Mouse (Mus musculus) CH12.LX (cell line): ENCODE data around the gene S100pbp. TPM values are rescaled to one million over a fixed set of nuclear protein-coding genes. Genes with fewer than 3 reads are reported as not detected.

Experiments
- DNase-seq: peaks from one replicate; pipeline ENCODE4 v3.0.0-alpha.2; 2013; ENCODE audit errors: extremely low read depth
- H3K27ac ChIP-seq: 2 replicates; pipeline ENCODE4 v1.5.1; 2012; ENCODE audit warnings: low read depth, mild to moderate bottlenecking, control low read depth, moderate library complexity; ENCODE audit not compliant: insufficient read depth
- H3K27me3 ChIP-seq: replicated peaks from 2 replicates; pipeline ENCODE3; 2012; ENCODE audit warnings: inconsistent platforms
- H3K36me3 ChIP-seq, 2 experiments: replicated peaks in 1 of 2; 2 replicates each; pipeline versions ENCODE3 to v1.6.1; 2012; ENCODE audit warnings: inconsistent platforms in 1 of 2, low read length in 1 of 2, mild to moderate bottlenecking in 1 of 2, mixed read lengths in 1 of 2, moderate library complexity in 1 of 2; ENCODE audit not compliant: control insufficient read depth in 1 of 2, insufficient read depth in 1 of 2
- H3K4me1 ChIP-seq, 2 experiments: 2 replicates each; pipeline ENCODE4 v1.6.1; 2012; ENCODE audit warnings: inconsistent platforms in 1 of 2, moderate library complexity in 1 of 2; ENCODE audit not compliant: insufficient read depth in 2 of 2, control insufficient read depth in 1 of 2
- H3K4me2 ChIP-seq: 2 replicates; pipeline ENCODE4 v1.6.1; 2012; ENCODE audit warnings: low read depth, mild to moderate bottlenecking, control low read depth; ENCODE audit not compliant: poor library complexity, insufficient read depth, severe bottlenecking
- H3K4me3 ChIP-seq, 3 experiments: fragments of 150-350 bp in 1 of 3; sonication (generic) in 1 of 3; replicated peaks in 1 of 3; 2 replicates each; pipeline versions ENCODE3 to v1.5.1; 2011 to 2012; ENCODE audit warnings: low read depth in 2 of 3, low read length in 2 of 3, mild to moderate bottlenecking in 2 of 3, moderate library complexity in 2 of 3, control low read depth in 1 of 3, improper control_type of control experiment in 1 of 3, inconsistent platforms in 1 of 3, mixed read lengths in 1 of 3; ENCODE audit not compliant: poor library complexity in 1 of 3
- H3K79me2 ChIP-seq: replicated peaks from 2 replicates; pipeline ENCODE4 v1.6.1; 2012; ENCODE audit warnings: mild to moderate bottlenecking, moderate library complexity; ENCODE audit not compliant: control insufficient read depth, poor library complexity, insufficient read depth, severe bottlenecking; ENCODE audit errors: extremely low read depth
- H3K9ac ChIP-seq: 2 replicates; pipeline ENCODE4 v1.6.1; 2012; ENCODE audit warnings: low read depth, mild to moderate bottlenecking, control low read depth, moderate library complexity; ENCODE audit not compliant: insufficient read depth
- H3K9me3 ChIP-seq: replicated peaks from 2 replicates; pipeline ENCODE3; 2012; ENCODE audit warnings: low read length, inconsistent platforms, mixed read lengths
- BHLHE40 ChIP-seq: IDR thresholded peaks from 2 replicates; pipeline ENCODE4 v1.6.1; 2011; ENCODE audit warnings: mild to moderate bottlenecking, low read depth, low read length, improper control_type of control experiment
- CHD1 ChIP-seq: IDR thresholded peaks from 2 replicates; pipeline ENCODE4 v1.6.1; 2012; ENCODE audit warnings: low read depth, low read length, improper control_type of control experiment, inconsistent platforms
- CHD2 ChIP-seq: IDR thresholded peaks from 2 replicates; pipeline ENCODE4 v1.6.1; 2011; ENCODE audit warnings: low read length, improper control_type of control experiment
- CTCF ChIP-seq, 2 experiments: IDR thresholded peaks in 1 of 2; conservative IDR thresholded peaks in 1 of 2; 2 replicates each; pipeline ENCODE4 v1.5.1; 2011 to 2012; ENCODE audit warnings: low read depth in 2 of 2, low read length in 2 of 2, improper control_type of control experiment in 1 of 2, inconsistent platforms in 1 of 2, mild to moderate bottlenecking in 1 of 2, moderate library complexity in 1 of 2
- GABPA ChIP-seq: IDR thresholded peaks from 2 replicates; pipeline ENCODE4 v1.6.1; 2012; ENCODE audit warnings: low read depth, low read length, improper control_type of control experiment, inconsistent platforms; ENCODE audit not compliant: insufficient replicate concordance
- IRF4 ChIP-seq: IDR thresholded peaks from 2 replicates; pipeline ENCODE4 v1.6.1; 2014; ENCODE audit warnings: low read depth, mild to moderate bottlenecking, inconsistent platforms, low read length, improper control_type of control experiment
- JUN ChIP-seq: IDR thresholded peaks from 2 replicates; pipeline ENCODE4 v1.6.1; 2011; ENCODE audit warnings: low read depth, mild to moderate bottlenecking, low read length, improper control_type of control experiment, moderate library complexity; ENCODE audit not compliant: insufficient read depth
- KAT2A ChIP-seq: IDR thresholded peaks from 2 replicates; pipeline ENCODE4 v1.6.1; 2012; ENCODE audit warnings: low read length, improper control_type of control experiment, inconsistent platforms; ENCODE audit not compliant: insufficient replicate concordance
- MAZ ChIP-seq: IDR thresholded peaks from 2 replicates; pipeline ENCODE4 v1.6.1; 2012; ENCODE audit warnings: low read depth, mild to moderate bottlenecking, inconsistent platforms, low read length, improper control_type of control experiment, moderate library complexity
- NELFE ChIP-seq: IDR thresholded peaks from 2 replicates; pipeline ENCODE4 v1.6.1; 2011; ENCODE audit warnings: low read depth, low read length, improper control_type of control experiment
- POLR2AphosphoS2 ChIP-seq: IDR thresholded peaks from 2 replicates; pipeline ENCODE4 v1.6.1; 2011; ENCODE audit warnings: low read depth, low read length, improper control_type of control experiment
- TBP ChIP-seq: conservative IDR thresholded peaks from 2 replicates; pipeline ENCODE4 v1.6.1; 2011; ENCODE audit warnings: low read depth, low read length, improper control_type of control experiment
- TCF12 ChIP-seq: IDR thresholded peaks from 2 replicates; pipeline ENCODE4 v1.6.1; 2014; ENCODE audit warnings: low read depth, mild to moderate bottlenecking, inconsistent platforms, low read length, improper control_type of control experiment
- USF2 ChIP-seq: conservative IDR thresholded peaks from 2 replicates; pipeline ENCODE4 v1.6.1; 2011; ENCODE audit warnings: low read depth, low read length, improper control_type of control experiment
- ZC3H11A ChIP-seq: IDR thresholded peaks from 2 replicates; pipeline ENCODE4 v1.6.1; 2012; ENCODE audit warnings: low read depth, mild to moderate bottlenecking, inconsistent platforms, low read length, improper control_type of control experiment
- ZNF384 ChIP-seq: IDR thresholded peaks from 2 replicates; pipeline ENCODE4 v1.6.1; 2012; ENCODE audit warnings: low read depth, low read length, improper control_type of control experiment, inconsistent platforms
- dilution Hi-C: fragments of 300-500 bp; cut with MboI; formaldehyde crosslinking; loops from 2 replicates; pipeline ENCODE4 v1.14.3; 2020; ENCODE audit warnings: low sequenced_read_pairs; ENCODE audit not compliant: extremely low pct_unique_long_range_greater_than_20kb, extremely low pct_ligation_motif_present
- in situ Hi-C: fragments of 300-500 bp; cut with MboI; formaldehyde crosslinking; loops from 3 replicates; pipeline ENCODE4 v1.14.3; 2019; ENCODE audit warnings: low sequenced_read_pairs, low pct_ligation_motif_present, low pct_unique_long_range_greater_than_20kb, mixed read lengths
- polyA plus RNA-seq: library from polyadenylated mRNA; unstranded; fragments of >175 nt; gene quantifications from 2 replicates; pipeline ENCODE4 v1.2.1, GENCODE M21; 2012; ENCODE audit warnings: low read depth; ENCODE audit not compliant: insufficient read length
- total RNA-seq, 2 experiments: library from RNA; depleted of rRNA; stranded (reverse); fragments of 300-350 nt in 1 of 2; fragments of >200 nt in 1 of 2; gene quantifications; 2 replicates each; pipeline ENCODE4 v1.2.3; 2012 to 2014

The S100pbp gene
- total and polyA plus RNA-seq, 3 experiments = 22.5 to 43.6 (median 43.6) TPM

- Histone ChIP-seq H3K4me3 (no peak overlapping the region), H3K9ac (no peak overlapping the region), H3K27ac (no peak overlapping the region), H3K27me3 (no peaks in the 10 kb centered on the region), H3K9me3 (no peaks in the 10 kb centered on the region), H3K36me3 (peaks cover 3 to 53% of the 10 kb centered on the region in 2 experiments), H3K4me2 (no peak overlapping the region), H3K4me1 (peaks cover 7 to 23% of the 10 kb centered on the region in 2 experiments), H3K79me2 (no peaks in the 10 kb centered on the region)
- TF ChIP-seq CHD2 = no peak
- no peak for TF ChIP-seq GABPA
- TF ChIP-seq CHD1 = no peak
- TF ChIP-seq CTCF (conservative IDR thresholded peaks at IDR 0.05 in 1 of 2, IDR thresholded peaks at IDR 0.05 in 1 of 2; ENCODE audit: low read depth in 2 of 2, low read length in 2 of 2) = no peak
- no peak for TF ChIP-seq TCF12
- no peak for TF ChIP-seq IRF4
- no peak for TF ChIP-seq NELFE
- TF ChIP-seq ZNF384 = no peak
- no peak for TF ChIP-seq KAT2A
- dilution Hi-C loops = no loop called here
- in situ Hi-C loops = no loop called here
- peak; percentile 12 for DNase-seq
These were observed 47.0 kb downstream of the S100pbp start for GRCm38 (mm10) chr4:129142439-129143045.

- in situ Hi-C loops = no loop called here
- TF ChIP-seq JUN (no peak), BHLHE40 (no peak), USF2 (no peak), ZC3H11A (no peak), TBP (no peak), MAZ (no peak), CHD2 (no peak), POLR2AphosphoS2 (no peak), GABPA (no peak)
- Histone ChIP-seq H3K27me3 (peaks cover 2% of the 10 kb centered on the region), H3K36me3 (peaks cover 2 to 50% of the 10 kb centered on the region in 2 experiments), H3K9ac (no peak overlapping the region), H3K79me2 (no peaks in the 10 kb centered on the region), H3K4me3 (no peak overlapping the region), H3K27ac (no peak overlapping the region), H3K9me3 (no peaks in the 10 kb centered on the region), H3K4me2 (no peak overlapping the region), H3K4me1 (peaks cover 9 to 28% of the 10 kb centered on the region in 2 experiments)
- dilution Hi-C loops = no loop called here
- no peak for DNase-seq
These were observed 47.7 kb downstream of the S100pbp start for GRCm38 (mm10) chr4:129141560-129142438.
